Mouse (Mus musculus): ENCODE results near the gene Unc5c. TPM values are rescaled to one million over a fixed set of nuclear protein-coding genes. Genes with fewer than 3 reads are reported as not detected.
A peak's percentile ranks its signal among the peaks of the same experiment; 100 is the strongest.

The Unc5c gene
- total and polyA plus RNA-seq, 2 experiments from 2014 or later = 29.2 to 106 TPM

- ATAC-seq (no peak), DNase-seq (ENCODE audit: low spot score) (no peak)
- no peak for TF ChIP-seq CTCF (IDR thresholded peaks at IDR 0.05; ENCODE audit: low read depth)
- H3K4me2 ChIP-seq (ENCODE audit: low read depth, low read length) = no peak overlapping the region
- H3K9me3 ChIP-seq (ENCODE audit: low read length) = no peaks in the 10 kb centered on the region
- no peak overlapping the region for H3K27ac ChIP-seq
- no peaks in the 10 kb centered on the region for H3K27me3 ChIP-seq (ENCODE audit: insufficient read depth, low read length)
- H3K36me3 ChIP-seq (ENCODE audit: insufficient read depth, low read length) = no peaks in the 10 kb centered on the region
- WGBS = 91% methylated on average over 1 of the region's 1 CpGs
- H3K4me3 ChIP-seq (ENCODE audit: low read length) = no peak overlapping the region
- no peaks in the 10 kb centered on the region for H3K4me1 ChIP-seq (ENCODE audit: insufficient read depth, low read length)
- H3K9ac ChIP-seq (replicated peaks; ENCODE audit: low read length) = no peak overlapping the region
Measured at GRCm38 (mm10) chr3:141538120-141538519, 73.1 kb downstream of the Unc5c start.

GRCm38 (mm10) chr3:141540749-141541148 is 75.7 kb downstream of the Unc5c start:
- Histone ChIP-seq H3K9me3 (ENCODE audit: low read length) (no peaks in the 10 kb centered on the region), H3K27me3 (ENCODE audit: insufficient read depth, low read length) (no peaks in the 10 kb centered on the region), H3K4me1 (ENCODE audit: insufficient read depth, low read length) (no peaks in the 10 kb centered on the region), H3K4me3 (ENCODE audit: low read length) (no peak overlapping the region), H3K4me2 (ENCODE audit: low read depth, low read length) (no peak overlapping the region), H3K27ac (no peak overlapping the region), H3K36me3 (ENCODE audit: insufficient read depth, low read length) (no peaks in the 10 kb centered on the region), H3K9ac (replicated peaks; ENCODE audit: low read length) (no peak overlapping the region)
- TF ChIP-seq CTCF (IDR thresholded peaks at IDR 0.05; ENCODE audit: low read depth) = no peak
- DNase-seq (ENCODE audit: low spot score) (peak; percentile 26), ATAC-seq (no peak)
- 50% methylated on average over 7 of the region's 7 CpGs for WGBS

GRCm38 (mm10) chr3:141547341-141547814 is 82.4 kb downstream of the Unc5c start:
- Histone ChIP-seq H3K4me1 (ENCODE audit: insufficient read depth, low read length) (peaks cover 11% of the 10 kb centered on the region; the same call in 1 of the 2 replicates), H3K9me3 (ENCODE audit: low read length) (no peaks in the 10 kb centered on the region), H3K36me3 (ENCODE audit: insufficient read depth, low read length) (no peaks in the 10 kb centered on the region), H3K4me3 (ENCODE audit: low read length) (no peak overlapping the region), H3K9ac (replicated peaks; ENCODE audit: low read length) (no peak overlapping the region), H3K4me2 (ENCODE audit: low read depth, low read length) (no peak overlapping the region), H3K27ac (no peak overlapping the region), H3K27me3 (ENCODE audit: insufficient read depth, low read length) (no peaks in the 10 kb centered on the region)
- no peak for DNase-seq (ENCODE audit: low spot score)
- 45% methylated on average over 5 of the region's 5 CpGs for WGBS
- no peak for ATAC-seq
- no peak for TF ChIP-seq CTCF (IDR thresholded peaks at IDR 0.05; ENCODE audit: low read depth)

- H3K4me3 ChIP-seq (ENCODE audit: low read length) = no peak overlapping the region
- ATAC-seq (peak; percentile 63; the same call in 1 of the 2 replicates), DNase-seq (ENCODE audit: low spot score) (peak; percentile 18)
- peaks cover 11% of the 10 kb centered on the region; the same call in 1 of the 2 replicates for H3K4me1 ChIP-seq (ENCODE audit: insufficient read depth, low read length)
- TF ChIP-seq CTCF (IDR thresholded peaks at IDR 0.05; ENCODE audit: low read depth) = no peak
- 21% methylated on average over 3 of the region's 3 CpGs for WGBS
- H3K27ac ChIP-seq = no peak overlapping the region
- H3K27me3 ChIP-seq (ENCODE audit: insufficient read depth, low read length) = no peaks in the 10 kb centered on the region
- H3K9ac ChIP-seq (replicated peaks; ENCODE audit: low read length) = no peak overlapping the region
- no peaks in the 10 kb centered on the region for H3K36me3 ChIP-seq (ENCODE audit: insufficient read depth, low read length)
- H3K9me3 ChIP-seq (ENCODE audit: low read length) = no peaks in the 10 kb centered on the region
- H3K4me2 ChIP-seq (ENCODE audit: low read depth, low read length) = no peak overlapping the region
Measured at GRCm38 (mm10) chr3:141549661-141550060, 84.6 kb downstream of the Unc5c start.

- TF ChIP-seq CTCF (IDR thresholded peaks at IDR 0.05; ENCODE audit: low read depth) = no peak
- WGBS = 89% methylated on average over 1 of the region's 1 CpGs
- no peaks in the 10 kb centered on the region for H3K9me3 ChIP-seq (ENCODE audit: low read length)
- H3K27ac ChIP-seq = no peak overlapping the region
- H3K27me3 ChIP-seq (ENCODE audit: insufficient read depth, low read length) = no peaks in the 10 kb centered on the region
- H3K36me3 ChIP-seq (ENCODE audit: insufficient read depth, low read length) = no peaks in the 10 kb centered on the region
- no peak overlapping the region for H3K4me2 ChIP-seq (ENCODE audit: low read depth, low read length)
- DNase-seq (ENCODE audit: low spot score) (no peak), ATAC-seq (no peak)
- H3K4me3 ChIP-seq (ENCODE audit: low read length) = no peak overlapping the region
- no peak overlapping the region for H3K9ac ChIP-seq (replicated peaks; ENCODE audit: low read length)
- peaks cover 5% of the 10 kb centered on the region; the same call in 1 of the 2 replicates for H3K4me1 ChIP-seq (ENCODE audit: insufficient read depth, low read length)
Measured at GRCm38 (mm10) chr3:141552960-141553359, 87.9 kb downstream of the Unc5c start.

- 65% methylated on average over 5 of the region's 5 CpGs for WGBS
- no peak for TF ChIP-seq CTCF (IDR thresholded peaks at IDR 0.05; ENCODE audit: low read depth)
- H3K9me3 ChIP-seq (ENCODE audit: low read length) = no peaks in the 10 kb centered on the region
Measured at GRCm38 (mm10) chr3:141557072-141557471, 92.1 kb downstream of the Unc5c start.

GRCm38 (mm10) chr3:141575076-141575688 is 110.2 kb downstream of the Unc5c start:
- Histone ChIP-seq H3K9me3 (ENCODE audit: low read length) (no peaks in the 10 kb centered on the region), H3K36me3 (ENCODE audit: insufficient read depth, low read length) (no peaks in the 10 kb centered on the region), H3K4me3 (ENCODE audit: low read length) (no peak overlapping the region), H3K4me2 (ENCODE audit: low read depth, low read length) (no peak overlapping the region), H3K4me1 (ENCODE audit: insufficient read depth, low read length) (no peaks in the 10 kb centered on the region), H3K27me3 (ENCODE audit: insufficient read depth, low read length) (no peaks in the 10 kb centered on the region), H3K27ac (no peak overlapping the region), H3K9ac (replicated peaks; ENCODE audit: low read length) (no peak overlapping the region)
- TF ChIP-seq CTCF (IDR thresholded peaks at IDR 0.05; ENCODE audit: low read depth) = no peak
- ATAC-seq (no peak), DNase-seq (ENCODE audit: low spot score) (no peak)
- 73% methylated on average over 6 of the region's 6 CpGs for WGBS

More at GRCm38 (mm10) chr3:141557072-141557471, 92.1 kb downstream of the Unc5c start:
- Histone ChIP-seq H3K27me3 (ENCODE audit: insufficient read depth, low read length) (no peaks in the 10 kb centered on the region), H3K9ac (replicated peaks; ENCODE audit: low read length) (no peak overlapping the region), H3K4me1 (ENCODE audit: insufficient read depth, low read length) (no peaks in the 10 kb centered on the region), H3K27ac (no peak overlapping the region), H3K4me3 (ENCODE audit: low read length) (no peak overlapping the region), H3K4me2 (ENCODE audit: low read depth, low read length) (no peak overlapping the region), H3K36me3 (ENCODE audit: insufficient read depth, low read length) (no peaks in the 10 kb centered on the region)
- ATAC-seq (no peak), DNase-seq (ENCODE audit: low spot score) (peak; percentile 42)
